Mouse (Mus musculus): ENCODE measurements around the gene Siae. TPM values are rescaled to one million over a fixed set of nuclear protein-coding genes. Genes with fewer than 3 reads are reported as not detected.

The Siae gene
- polyA plus RNA-seq, 1 experiment from 2014 or later = 8.6 TPM

DNA sequence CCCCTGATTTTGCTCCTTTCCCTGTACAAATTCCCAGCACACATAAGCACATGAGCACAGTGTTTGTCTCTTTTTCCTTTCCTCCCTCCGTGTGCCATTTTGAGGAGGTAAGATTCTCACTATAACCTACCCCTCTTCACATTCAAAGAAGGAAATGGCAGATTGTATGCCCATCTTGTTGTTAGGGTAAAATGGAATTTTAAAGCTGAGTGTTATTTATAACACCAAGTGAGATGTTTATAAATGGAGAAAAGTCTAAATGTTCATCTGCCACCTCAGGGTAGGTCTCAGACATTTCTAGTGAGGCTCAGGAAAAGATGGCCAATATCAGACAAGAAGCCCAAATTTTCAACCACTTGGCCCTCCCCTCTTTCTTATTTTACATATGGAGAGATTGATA lies 69.0 kb downstream of the Siae start:
- no peak for ATAC-seq (replicated peaks; ENCODE audit: low FRiP score)
- no peaks in the 10 kb centered on the region for H3K9me3 ChIP-seq (ENCODE audit: control insufficient read depth, low read length)
- DNase-seq (ENCODE audit: low spot score) = no peak
- 80% methylated on average over 1 of the region's 1 CpGs for WGBS
- no peaks in the 10 kb centered on the region for H3K27me3 ChIP-seq (replicated peaks; ENCODE audit: control insufficient read depth, insufficient read depth, low read length)
- H3K27ac ChIP-seq (ENCODE audit: low read depth, low read length) = no peak overlapping the region
- H3K4me3 ChIP-seq (ENCODE audit: low read depth, low read length) = no peak overlapping the region
- no peak overlapping the region for H3K9ac ChIP-seq (ENCODE audit: low read depth, low read length)
- no peak overlapping the region for H3K4me2 ChIP-seq
- no peaks in the 10 kb centered on the region for H3K4me1 ChIP-seq (replicated peaks; ENCODE audit: control insufficient read depth, insufficient read depth, low read length)
- no peaks in the 10 kb centered on the region for H3K36me3 ChIP-seq (ENCODE audit: control insufficient read depth, insufficient read depth, low read length)

DNA sequence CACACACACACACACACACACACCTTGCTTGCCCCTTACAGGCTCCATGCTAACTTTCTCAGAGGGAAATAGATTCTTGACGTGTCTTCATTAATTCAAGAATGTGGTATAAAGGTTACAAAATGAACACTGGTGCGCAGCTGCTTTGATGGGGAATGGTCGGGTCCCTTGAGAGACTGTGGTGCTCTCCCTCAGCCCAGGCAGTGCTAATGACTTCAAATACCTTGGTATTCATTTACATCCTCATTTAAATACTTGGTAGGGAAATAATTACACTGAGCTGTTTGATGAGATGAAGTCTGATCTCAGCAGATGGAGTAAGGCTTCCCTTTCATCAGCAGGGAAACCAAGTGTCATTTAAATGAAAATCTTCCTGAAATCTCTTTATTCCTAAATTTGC lies 69.6 kb downstream of the Siae start:
- H3K9ac ChIP-seq (ENCODE audit: low read depth, low read length) = no peak overlapping the region
- no peak overlapping the region for H3K27ac ChIP-seq (ENCODE audit: low read depth, low read length)
- no peaks in the 10 kb centered on the region for H3K4me1 ChIP-seq (replicated peaks; ENCODE audit: control insufficient read depth, insufficient read depth, low read length)
- ATAC-seq (replicated peaks; ENCODE audit: low FRiP score) = no peak
- no peaks in the 10 kb centered on the region for H3K36me3 ChIP-seq (ENCODE audit: control insufficient read depth, insufficient read depth, low read length)
- no peak overlapping the region for H3K4me2 ChIP-seq
- WGBS = 66% methylated on average over 3 of the region's 3 CpGs
- no peak for DNase-seq (ENCODE audit: low spot score)
- H3K9me3 ChIP-seq (ENCODE audit: control insufficient read depth, low read length) = no peaks in the 10 kb centered on the region
- no peaks in the 10 kb centered on the region for H3K27me3 ChIP-seq (replicated peaks; ENCODE audit: control insufficient read depth, insufficient read depth, low read length)
- H3K4me3 ChIP-seq (ENCODE audit: low read depth, low read length) = no peak overlapping the region

DNA sequence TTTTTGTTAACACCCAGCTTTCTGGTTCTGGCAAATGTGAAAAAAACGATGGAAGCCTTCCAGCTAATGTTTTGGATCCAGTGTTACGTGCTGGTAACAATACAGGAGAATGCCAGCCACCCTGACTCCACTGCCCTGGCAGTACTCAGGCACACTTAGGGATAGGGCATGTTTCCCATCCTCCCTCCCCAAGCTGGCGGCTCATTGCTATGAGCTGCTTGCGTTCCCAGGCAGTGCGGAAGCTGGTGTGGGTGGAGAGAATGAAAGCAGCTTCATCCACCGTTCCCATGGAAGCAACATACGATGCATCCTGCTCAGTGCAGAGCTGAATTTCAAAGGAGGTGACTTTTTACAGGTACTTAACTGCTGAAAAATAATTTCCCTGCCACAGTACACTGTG lies 70.1 kb downstream of the Siae start:
- no peak for DNase-seq (ENCODE audit: low spot score)
- no peaks in the 10 kb centered on the region for H3K4me1 ChIP-seq (replicated peaks; ENCODE audit: control insufficient read depth, insufficient read depth, low read length)
- no peaks in the 10 kb centered on the region for H3K36me3 ChIP-seq (ENCODE audit: control insufficient read depth, insufficient read depth, low read length)
- no peak; the same call in 1 of the 2 replicates for ATAC-seq (replicated peaks; ENCODE audit: low FRiP score)
- no peak overlapping the region for H3K4me3 ChIP-seq (ENCODE audit: low read depth, low read length)
- H3K9me3 ChIP-seq (ENCODE audit: control insufficient read depth, low read length) = no peaks in the 10 kb centered on the region
- H3K9ac ChIP-seq (ENCODE audit: low read depth, low read length) = no peak overlapping the region
- no peak overlapping the region for H3K27ac ChIP-seq (ENCODE audit: low read depth, low read length)
- H3K4me2 ChIP-seq = no peak overlapping the region
- 57% methylated on average over 7 of the region's 7 CpGs for WGBS
- H3K27me3 ChIP-seq (replicated peaks; ENCODE audit: control insufficient read depth, insufficient read depth, low read length) = no peaks in the 10 kb centered on the region

- no peaks in the 10 kb centered on the region for H3K9me3 ChIP-seq (ENCODE audit: control insufficient read depth, low read length)
- ATAC-seq (replicated peaks; ENCODE audit: low FRiP score) (no peak; the same call in 1 of the 2 replicates), DNase-seq (ENCODE audit: low spot score) (no peak)
- H3K27me3 ChIP-seq (replicated peaks; ENCODE audit: control insufficient read depth, insufficient read depth, low read length) = no peaks in the 10 kb centered on the region
- no peak overlapping the region for H3K27ac ChIP-seq (ENCODE audit: low read depth, low read length)
- H3K4me2 ChIP-seq = no peak overlapping the region
- WGBS = 32% methylated on average over 3 of the region's 3 CpGs
- no peaks in the 10 kb centered on the region for H3K4me1 ChIP-seq (replicated peaks; ENCODE audit: control insufficient read depth, insufficient read depth, low read length)
- no peak overlapping the region for H3K4me3 ChIP-seq (ENCODE audit: low read depth, low read length)
- H3K9ac ChIP-seq (ENCODE audit: low read depth, low read length) = no peak overlapping the region
- no peaks in the 10 kb centered on the region for H3K36me3 ChIP-seq (ENCODE audit: control insufficient read depth, insufficient read depth, low read length)
Measured at GRCm38 (mm10) chr9:37626103-37626567, 70.6 kb downstream of the Siae start.

- Histone ChIP-seq H3K36me3 (ENCODE audit: control insufficient read depth, insufficient read depth, low read length) (no peaks in the 10 kb centered on the region), H3K4me2 (no peak overlapping the region), H3K9ac (ENCODE audit: low read depth, low read length) (no peak overlapping the region), H3K4me1 (replicated peaks; ENCODE audit: control insufficient read depth, insufficient read depth, low read length) (no peaks in the 10 kb centered on the region), H3K27me3 (replicated peaks; ENCODE audit: control insufficient read depth, insufficient read depth, low read length) (no peaks in the 10 kb centered on the region), H3K9me3 (ENCODE audit: control insufficient read depth, low read length) (no peaks in the 10 kb centered on the region), H3K27ac (ENCODE audit: low read depth, low read length) (no peak overlapping the region), H3K4me3 (ENCODE audit: low read depth, low read length) (no peak overlapping the region)
- ATAC-seq (replicated peaks; ENCODE audit: low FRiP score) (no peak), DNase-seq (ENCODE audit: low spot score) (no peak)
- 97% methylated on average over 1 of the region's 1 CpGs for WGBS
Measured at GRCm38 (mm10) chr9:37627263-37627662, 71.8 kb downstream of the Siae start.

DNA sequence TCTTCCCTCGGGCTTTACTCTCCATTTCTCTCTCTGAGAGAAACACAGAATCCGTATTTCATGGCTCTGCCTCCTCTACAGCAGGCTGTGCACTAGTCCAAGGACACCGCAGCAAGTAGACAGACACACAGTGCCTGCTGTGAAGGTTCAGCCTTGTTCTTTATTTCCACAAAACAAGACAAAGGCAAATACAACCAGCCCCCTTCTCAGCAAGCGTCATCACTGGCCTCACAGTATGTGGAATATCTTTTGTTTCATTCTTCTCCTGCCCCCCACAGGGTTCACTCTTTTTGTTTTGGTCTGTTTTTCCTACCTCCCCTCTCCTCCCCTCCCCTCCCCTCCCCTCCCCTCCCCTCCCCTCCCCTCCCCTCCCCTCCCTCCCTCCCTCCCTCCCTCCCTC lies 73.1 kb downstream of the Siae start:
- H3K4me3 ChIP-seq (ENCODE audit: low read depth, low read length) = no peak overlapping the region
- H3K9me3 ChIP-seq (ENCODE audit: control insufficient read depth, low read length) = no peaks in the 10 kb centered on the region
- ATAC-seq (replicated peaks; ENCODE audit: low FRiP score) (no peak), DNase-seq (ENCODE audit: low spot score) (no peak)
- no peak overlapping the region for H3K9ac ChIP-seq (ENCODE audit: low read depth, low read length)
- no peaks in the 10 kb centered on the region for H3K4me1 ChIP-seq (replicated peaks; ENCODE audit: control insufficient read depth, insufficient read depth, low read length)
- H3K36me3 ChIP-seq (ENCODE audit: control insufficient read depth, insufficient read depth, low read length) = no peaks in the 10 kb centered on the region
- H3K4me2 ChIP-seq = no peak overlapping the region
- no peaks in the 10 kb centered on the region for H3K27me3 ChIP-seq (replicated peaks; ENCODE audit: control insufficient read depth, insufficient read depth, low read length)
- WGBS = 79% methylated on average over 4 of the region's 4 CpGs
- H3K27ac ChIP-seq (ENCODE audit: low read depth, low read length) = no peak overlapping the region

- Histone ChIP-seq H3K9me3 (ENCODE audit: control insufficient read depth, low read length) (no peaks in the 10 kb centered on the region), H3K9ac (ENCODE audit: low read depth, low read length) (no peak overlapping the region), H3K27ac (ENCODE audit: low read depth, low read length) (no peak overlapping the region), H3K4me3 (ENCODE audit: low read depth, low read length) (no peak overlapping the region), H3K4me1 (replicated peaks; ENCODE audit: control insufficient read depth, insufficient read depth, low read length) (no peaks in the 10 kb centered on the region), H3K27me3 (replicated peaks; ENCODE audit: control insufficient read depth, insufficient read depth, low read length) (no peaks in the 10 kb centered on the region), H3K36me3 (ENCODE audit: control insufficient read depth, insufficient read depth, low read length) (no peaks in the 10 kb centered on the region), H3K4me2 (no peak overlapping the region)
- no peak for DNase-seq (ENCODE audit: low spot score)
- WGBS = 78% methylated on average over 2 of the region's 2 CpGs
- no peak for ATAC-seq (replicated peaks; ENCODE audit: low FRiP score)
Measured at GRCm38 (mm10) chr9:37629941-37630340, 74.4 kb downstream of the Siae start.

- 62% methylated on average over 2 of the region's 2 CpGs for WGBS
- H3K9me3 ChIP-seq (ENCODE audit: control insufficient read depth, low read length) = no peaks in the 10 kb centered on the region
- H3K9ac ChIP-seq (ENCODE audit: low read depth, low read length) = no peak overlapping the region
- H3K36me3 ChIP-seq (ENCODE audit: control insufficient read depth, insufficient read depth, low read length) = no peaks in the 10 kb centered on the region
- H3K4me2 ChIP-seq = no peak overlapping the region
- H3K27ac ChIP-seq (ENCODE audit: low read depth, low read length) = no peak overlapping the region
- no peaks in the 10 kb centered on the region for H3K4me1 ChIP-seq (replicated peaks; ENCODE audit: control insufficient read depth, insufficient read depth, low read length)
- DNase-seq (ENCODE audit: low spot score) (no peak), ATAC-seq (replicated peaks; ENCODE audit: low FRiP score) (no peak)
- H3K4me3 ChIP-seq (ENCODE audit: low read depth, low read length) = no peak overlapping the region
- no peaks in the 10 kb centered on the region for H3K27me3 ChIP-seq (replicated peaks; ENCODE audit: control insufficient read depth, insufficient read depth, low read length)
Measured at GRCm38 (mm10) chr9:37632305-37632704, 76.8 kb downstream of the Siae start.

GRCm38 (mm10) chr9:37634269-37634668 lies 78.8 kb downstream of the Siae start:
- no peak overlapping the region for H3K4me3 ChIP-seq (ENCODE audit: low read depth, low read length)
- no peaks in the 10 kb centered on the region for H3K27me3 ChIP-seq (replicated peaks; ENCODE audit: control insufficient read depth, insufficient read depth, low read length)
- H3K36me3 ChIP-seq (ENCODE audit: control insufficient read depth, insufficient read depth, low read length) = no peaks in the 10 kb centered on the region
- H3K4me1 ChIP-seq (replicated peaks; ENCODE audit: control insufficient read depth, insufficient read depth, low read length) = no peaks in the 10 kb centered on the region
- ATAC-seq (replicated peaks; ENCODE audit: low FRiP score) (no peak), DNase-seq (ENCODE audit: low spot score) (no peak)
- no peaks in the 10 kb centered on the region for H3K9me3 ChIP-seq (ENCODE audit: control insufficient read depth, low read length)
- no peak overlapping the region for H3K4me2 ChIP-seq
- H3K27ac ChIP-seq (ENCODE audit: low read depth, low read length) = no peak overlapping the region
- WGBS = 87% methylated on average over 3 of the region's 3 CpGs
- no peak overlapping the region for H3K9ac ChIP-seq (ENCODE audit: low read depth, low read length)

All from liver, embryonic 11.5 days (tissue).